Mouse (Mus musculus) MEL (cell line): ENCODE data around the gene Clk3. TPM values are rescaled to one million over a fixed set of nuclear protein-coding genes. Genes with fewer than 3 reads are reported as not detected.

Experiments used
- DNase-seq: peaks from one replicate; pipeline ENCODE4 v3.0.0; 2011; ENCODE audit warnings: low read depth, low spot score
- H3K27ac ChIP-seq: 2 replicates; pipeline ENCODE4 v1.5.1; 2012; ENCODE audit warnings: low read depth, mild to moderate bottlenecking, control low read depth, low read length, moderate library complexity; ENCODE audit not compliant: control insufficient read depth
- H3K27me3 ChIP-seq, 2 experiments: fragments of 150-350 bp in 1 of 2; sonication (generic) in 1 of 2; 2 replicates each; pipeline ENCODE4 v1.6.1; 2012; ENCODE audit warnings: low read length in 2 of 2, mild to moderate bottlenecking in 2 of 2, improper control_type of control experiment in 1 of 2, moderate library complexity in 1 of 2; ENCODE audit not compliant: insufficient read depth in 2 of 2, control insufficient read depth in 1 of 2
- H3K36me3 ChIP-seq, 2 experiments: 2 replicates each; pipeline ENCODE4 v1.6.1; 2012 to 2014; ENCODE audit warnings: low read length in 2 of 2, improper control_type of control experiment in 1 of 2, inconsistent platforms in 1 of 2, mild to moderate bottlenecking in 1 of 2; ENCODE audit not compliant: insufficient read depth in 2 of 2, control insufficient read depth in 1 of 2
- H3K4me1 ChIP-seq, 2 experiments: fragments of 150-350 bp in 1 of 2; sonication (generic) in 1 of 2; 2 replicates each; pipeline ENCODE4 v1.6.1; 2012; ENCODE audit warnings: low read length in 2 of 2, improper control_type of control experiment in 1 of 2, mild to moderate bottlenecking in 1 of 2; ENCODE audit not compliant: insufficient read depth in 2 of 2, control insufficient read depth in 1 of 2
- H3K4me3 ChIP-seq, 2 experiments: fragments of 150-350 bp in 1 of 2; sonication (generic) in 1 of 2; 2 replicates each; pipeline ENCODE4 v1.5.1; 2012; ENCODE audit warnings: low read depth in 2 of 2, low read length in 2 of 2, mild to moderate bottlenecking in 2 of 2, moderate library complexity in 2 of 2, control low read depth in 1 of 2, improper control_type of control experiment in 1 of 2; ENCODE audit not compliant: control insufficient read depth in 1 of 2, insufficient read depth in 1 of 2
- H3K79me2 ChIP-seq: 2 replicates; pipeline ENCODE4 v1.6.1; 2012; ENCODE audit warnings: mild to moderate bottlenecking, low read length, moderate library complexity; ENCODE audit not compliant: control insufficient read depth, poor library complexity, insufficient read depth
- H3K9ac ChIP-seq: 2 replicates; pipeline ENCODE4 v1.6.1; 2012; ENCODE audit warnings: low read depth, mild to moderate bottlenecking, control low read depth, low read length, moderate library complexity; ENCODE audit not compliant: control insufficient read depth, poor library complexity, severe bottlenecking
- H3K9me3 ChIP-seq: fragments of 150-350 bp; sonication (generic); replicated peaks from 2 replicates; pipeline ENCODE4 v1.6.1; 2012; ENCODE audit warnings: mild to moderate bottlenecking, low read length, improper control_type of control experiment, moderate library complexity; ENCODE audit not compliant: insufficient read depth
- BHLHE40 ChIP-seq: IDR thresholded peaks from 2 replicates; pipeline ENCODE4 v1.6.1; 2012; ENCODE audit warnings: low read depth, mild to moderate bottlenecking, inconsistent platforms, low read length, improper control_type of control experiment, borderline replicate concordance
- CHD1 ChIP-seq: IDR thresholded peaks from 2 replicates; pipeline ENCODE4 v1.6.1; 2012; ENCODE audit warnings: low read depth, mild to moderate bottlenecking, inconsistent platforms, low read length, improper control_type of control experiment
- CTCF ChIP-seq, 3 experiments: IDR thresholded peaks in 2 of 3; conservative IDR thresholded peaks in 1 of 3; 2 replicates each; pipeline ENCODE4 v1.5.1; 2011 to 2012; ENCODE audit warnings: low read length in 3 of 3, low read depth in 2 of 3, mild to moderate bottlenecking in 2 of 3, improper control_type of control experiment in 1 of 3, inconsistent platforms in 1 of 3, mixed read lengths in 1 of 3, moderate library complexity in 1 of 3; ENCODE audit not compliant: control insufficient read depth in 1 of 3, insufficient read depth in 1 of 3, poor library complexity in 1 of 3, severe bottlenecking in 1 of 3
- E2F4 ChIP-seq: IDR thresholded peaks from 2 replicates; pipeline ENCODE4 v1.6.1; 2011; ENCODE audit warnings: low read depth, low read length, improper control_type of control experiment, borderline replicate concordance
- EP300 ChIP-seq, 2 experiments: IDR thresholded peaks; 2 replicates each; pipeline ENCODE4 v1.6.1; 2011; ENCODE audit warnings: improper control_type of control experiment in 2 of 2, low read length in 2 of 2, low read depth in 1 of 2, mild to moderate bottlenecking in 1 of 2
- ETS1 ChIP-seq: IDR thresholded peaks from 2 replicates; pipeline ENCODE4 v1.6.1; 2012; ENCODE audit warnings: low read depth, mild to moderate bottlenecking, inconsistent platforms, low read length, improper control_type of control experiment, moderate library complexity
- GATA1 ChIP-seq: IDR thresholded peaks from 2 replicates; pipeline ENCODE4 v1.6.1; 2011; ENCODE audit warnings: low read depth, low read length, improper control_type of control experiment
- JUND ChIP-seq: IDR thresholded peaks from 2 replicates; pipeline ENCODE4 v1.6.1; 2011; ENCODE audit warnings: low read depth, mild to moderate bottlenecking, improper control_type of control experiment, low read length
- MAFK ChIP-seq: IDR thresholded peaks from 2 replicates; pipeline ENCODE4 v1.6.1; 2011; ENCODE audit warnings: low read depth, mild to moderate bottlenecking, low read length, improper control_type of control experiment, borderline replicate concordance
- MEF2A ChIP-seq: IDR thresholded peaks from 2 replicates; pipeline ENCODE4 v1.6.1; 2014; ENCODE audit warnings: low read depth, mild to moderate bottlenecking, inconsistent platforms, low read length, improper control_type of control experiment; ENCODE audit not compliant: poor library complexity, insufficient replicate concordance, severe bottlenecking; ENCODE audit errors: extremely low read depth
- MXI1 ChIP-seq: IDR thresholded peaks from 2 replicates; pipeline ENCODE4 v1.6.1; 2011; ENCODE audit warnings: mild to moderate bottlenecking, low read depth, low read length, improper control_type of control experiment
- MYC ChIP-seq: IDR thresholded peaks from 2 replicates; pipeline ENCODE4 v1.6.1; 2011; ENCODE audit warnings: low read depth, mild to moderate bottlenecking, low read length, improper control_type of control experiment, moderate library complexity
- NELFE ChIP-seq: IDR thresholded peaks from 2 replicates; pipeline ENCODE4 v1.6.1; 2011; ENCODE audit warnings: low read depth, low read length, improper control_type of control experiment
- NRF1 ChIP-seq: IDR thresholded peaks from 2 replicates; pipeline ENCODE4 v1.6.1; 2014; ENCODE audit warnings: low read depth, mild to moderate bottlenecking, inconsistent platforms, low read length, improper control_type of control experiment, moderate library complexity; ENCODE audit not compliant: poor library complexity, insufficient read depth, severe bottlenecking
- POLR2AphosphoS5 ChIP-seq: IDR thresholded peaks from 2 replicates; pipeline ENCODE4 v1.6.1; 2012; ENCODE audit warnings: low read depth, borderline replicate concordance, mild to moderate bottlenecking, inconsistent platforms, low read length, moderate library complexity, mixed read lengths
- RCOR1 ChIP-seq: IDR thresholded peaks from 2 replicates; pipeline ENCODE4 v1.6.1; 2012; ENCODE audit warnings: low read depth, mild to moderate bottlenecking, inconsistent platforms, low read length, improper control_type of control experiment
- SMC3 ChIP-seq: IDR thresholded peaks from 2 replicates; pipeline ENCODE4 v1.6.1; 2011; ENCODE audit warnings: low read depth, low read length, improper control_type of control experiment
- TAL1 ChIP-seq: IDR thresholded peaks from 2 replicates; pipeline ENCODE4 v1.6.1; 2012; ENCODE audit warnings: mild to moderate bottlenecking, inconsistent platforms, low read length, moderate library complexity, mixed read lengths
- TCF12 ChIP-seq: IDR thresholded peaks from 2 replicates; pipeline ENCODE4 v1.6.1; 2014; ENCODE audit warnings: low read depth, mild to moderate bottlenecking, inconsistent platforms, low read length, improper control_type of control experiment, moderate library complexity
- UBTF ChIP-seq: IDR thresholded peaks from 2 replicates; pipeline ENCODE4 v1.6.1; 2012; ENCODE audit warnings: low read depth, mild to moderate bottlenecking, inconsistent platforms, low read length, improper control_type of control experiment, moderate library complexity, borderline replicate concordance; ENCODE audit not compliant: insufficient read depth
- USF2 ChIP-seq, 2 experiments: IDR thresholded peaks; 2 replicates each; pipeline ENCODE4 v1.6.1; 2011 to 2012; ENCODE audit warnings: improper control_type of control experiment in 2 of 2, low read length in 2 of 2, borderline replicate concordance in 1 of 2, inconsistent platforms in 1 of 2, low read depth in 1 of 2, mild to moderate bottlenecking in 1 of 2; ENCODE audit not compliant: insufficient read depth in 1 of 2
- ZC3H11A ChIP-seq: IDR thresholded peaks from 2 replicates; pipeline ENCODE4 v1.6.1; 2012; ENCODE audit warnings: low read depth, mild to moderate bottlenecking, inconsistent platforms, low read length, improper control_type of control experiment
- ZMIZ1 ChIP-seq: IDR thresholded peaks from 2 replicates; pipeline ENCODE4 v1.6.1; 2012; ENCODE audit warnings: low read depth, mild to moderate bottlenecking, inconsistent platforms, low read length, improper control_type of control experiment, moderate library complexity
- polyA plus RNA-seq, 2 experiments: library from polyadenylated mRNA; stranded (reverse) in 1 of 2; unstranded in 1 of 2; fragments of >175 nt in 1 of 2; fragments of >200 nt in 1 of 2; gene quantifications; 2 replicates each; pipeline versions ENCODE4 v1.2.1 to v1.2.4; 2012; ENCODE audit warnings: low replicate concordance in 2 of 2, low read depth in 1 of 2; ENCODE audit not compliant: insufficient read length in 2 of 2, insufficient read depth in 1 of 2, missing spikeins in 1 of 2
- total RNA-seq: library from RNA; depleted of rRNA; stranded (reverse); fragments of 300-350 nt; gene quantifications from 2 replicates; pipeline ENCODE4 v1.2.3, GENCODE M21; 2012

Gene Clk3
- total and polyA plus RNA-seq, 3 experiments, result 31.2 to 65.6 TPM; not detected in 1

- no peak for DNase-seq
Observed at GRCm38 (mm10) chr9:57773754-57774153, 8.1 kb upstream of the Clk3 start.

DNA sequence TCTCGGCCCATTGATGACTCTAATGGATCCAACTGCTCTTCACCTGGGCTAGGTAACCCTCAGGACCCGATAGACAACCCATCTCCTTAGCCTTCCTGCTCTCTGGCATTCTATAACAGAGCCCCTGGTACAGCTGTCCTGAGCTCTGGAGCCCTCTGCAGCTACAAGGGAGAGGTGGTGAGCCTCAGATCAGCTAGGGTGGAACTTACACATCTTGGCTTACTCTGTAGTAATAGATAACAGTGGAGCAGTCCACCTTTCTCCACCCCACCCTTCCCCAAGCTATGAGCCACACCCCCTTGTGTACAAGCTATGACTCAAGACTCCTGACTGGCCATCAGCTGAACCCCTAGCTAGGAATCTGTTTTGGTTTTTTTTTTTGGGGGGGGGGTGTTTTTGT lies 5.2 kb upstream of the Clk3 start:
- Histone ChIP-seq H3K27ac (peak overlapping the region; percentile 28), H3K4me1 (peaks cover 5 to 49% of the 10 kb centered on the region in 2 experiments), H3K9ac (0 out of 2 replicates have a peak overlapping the region, but pooled peaks have one; percentile 12), H3K36me3 (peaks cover 0 to 27% of the 10 kb centered on the region in 2 experiments; a peak in 2 of 4 replicates), H3K27me3 (peaks cover 0 to 1% of the 10 kb centered on the region in 2 experiments; a peak in 1 of 4 replicates), H3K79me2 (no peaks in the 10 kb centered on the region), H3K9me3 (no peaks in the 10 kb centered on the region), H3K4me3 (peak overlapping the region in 1 of 2 experiments; percentile 28; a peak in 1 of 4 replicates)
- DNase-seq, result peak; percentile 62
- TF ChIP-seq TCF12, result peak; percentile 34; the same call in 1 of the 2 replicates
- no peak for TF ChIP-seq NELFE
- TF ChIP-seq SMC3, result no peak
- peak; percentile 46 for TF ChIP-seq GATA1
- peak; percentile 34; the same call in 1 of the 2 replicates for TF ChIP-seq TAL1
- no peak for TF ChIP-seq MEF2A
- TF ChIP-seq ETS1, result peak; percentile 60
- TF ChIP-seq EP300 (IDR thresholded peaks at IDR 0.05; ENCODE audit: low read depth in 1 of 2, low read length in 2 of 2), result peak in 1 of 2 experiments; percentile 25; a peak in 1 of 4 replicates

More at GRCm38 (mm10) chr9:57773754-57774153, 8.1 kb upstream of the Clk3 start:
- TF ChIP-seq CHD1 (no peak), TAL1 (0 out of 2 replicates have a peak, but pooled peaks have one; percentile 13)
- Histone ChIP-seq H3K36me3 (peaks cover 0 to 27% of the 10 kb centered on the region in 2 experiments; a peak in 2 of 4 replicates), H3K9me3 (no peaks in the 10 kb centered on the region), H3K4me3 (no peak overlapping the region), H3K4me1 (peaks cover 5 to 46% of the 10 kb centered on the region in 2 experiments), H3K27me3 (no peaks in the 10 kb centered on the region), H3K79me2 (no peaks in the 10 kb centered on the region), H3K9ac (no peak overlapping the region), H3K27ac (no peak overlapping the region)

DNA sequence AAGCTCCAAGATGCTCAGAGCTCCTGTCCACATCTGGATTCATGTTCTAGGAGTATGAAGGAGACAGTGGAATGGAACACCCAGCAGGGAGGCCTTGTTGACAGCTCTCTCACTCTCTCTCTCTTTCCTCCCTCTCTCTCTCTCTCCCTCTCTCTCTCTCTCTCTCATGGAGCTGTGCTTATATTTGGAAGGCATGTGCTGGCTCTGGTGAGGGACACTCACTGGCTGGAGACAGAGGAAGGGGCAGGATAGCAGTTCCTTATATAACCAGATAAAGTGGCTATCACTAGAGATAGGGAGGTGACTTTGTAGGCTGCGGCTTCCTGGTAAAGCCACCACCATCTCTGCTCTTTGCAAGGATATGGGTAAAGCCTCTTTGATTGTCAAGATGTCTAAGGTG lies 4.6 kb upstream of the Clk3 start:
- Histone ChIP-seq H3K4me3 (no peak overlapping the region), H3K79me2 (peaks cover 4% of the 10 kb centered on the region; the same call in 1 of the 2 replicates), H3K9ac (no peak overlapping the region), H3K27me3 (peaks cover 0 to 1% of the 10 kb centered on the region in 2 experiments; a peak in 1 of 4 replicates), H3K27ac (peak overlapping the region; percentile 66), H3K9me3 (no peaks in the 10 kb centered on the region), H3K36me3 (peaks cover 0 to 25% of the 10 kb centered on the region in 2 experiments; a peak in 2 of 4 replicates), H3K4me1 (peaks cover 5 to 44% of the 10 kb centered on the region in 2 experiments)
- DNase-seq, result peak; percentile 51
- no peak for TF ChIP-seq CHD1
- no peak for TF ChIP-seq CTCF (IDR thresholded peaks at IDR 0.05 in 2 of 3, conservative IDR thresholded peaks at IDR 0.05 in 1 of 3; ENCODE audit: control insufficient read depth in 1 of 3, insufficient read depth in 1 of 3, low read depth in 2 of 3, low read length in 3 of 3, poor library complexity in 1 of 3, severe bottlenecking in 1 of 3)
- no peak for TF ChIP-seq NRF1
- no peak for TF ChIP-seq RCOR1
- no peak for TF ChIP-seq POLR2AphosphoS5
- peak; percentile 80 for TF ChIP-seq JUND
- no peak for TF ChIP-seq MEF2A
- TF ChIP-seq ZC3H11A, result no peak
- TF ChIP-seq E2F4, result no peak
- no peak for TF ChIP-seq USF2 (IDR thresholded peaks at IDR 0.05; ENCODE audit: borderline replicate concordance in 1 of 2, insufficient read depth in 1 of 2, low read depth in 1 of 2, low read length in 2 of 2)
- no peak for TF ChIP-seq ZMIZ1
- no peak for TF ChIP-seq MAFK
- no peak for TF ChIP-seq BHLHE40
- no peak for TF ChIP-seq UBTF
- no peak for TF ChIP-seq MYC
- TF ChIP-seq MXI1, result no peak
